Mouse (Mus musculus) layer of hippocampus, postnatal 36 days (tissue): Measurements from ENCODE around the gene A4gnt. TPM values are rescaled to one million over a fixed set of nuclear protein-coding genes. Genes with fewer than 3 reads are reported as not detected.
A peak's percentile ranks its signal among the peaks of the same experiment; 100 is the strongest.
"Not testable (repeated sequence)": the region's sequence is repeated elsewhere in the genome, so short reads cannot be mapped to it uniquely, and the experiment has no call there.

Experiments
- DNase-seq, 2 experiments: peaks; one replicate each; pipeline ENCODE4 v3.0.0; 2022
- total RNA-seq, 2 experiments: library from RNA; stranded (reverse); gene quantifications; 2 replicates each; pipeline ENCODE4 v1.2.3; 2021

Gene A4gnt
- total RNA-seq = under 1 TPM in 1 of 2 experiments, not detected in 1; 0.15 TPM

DNA sequence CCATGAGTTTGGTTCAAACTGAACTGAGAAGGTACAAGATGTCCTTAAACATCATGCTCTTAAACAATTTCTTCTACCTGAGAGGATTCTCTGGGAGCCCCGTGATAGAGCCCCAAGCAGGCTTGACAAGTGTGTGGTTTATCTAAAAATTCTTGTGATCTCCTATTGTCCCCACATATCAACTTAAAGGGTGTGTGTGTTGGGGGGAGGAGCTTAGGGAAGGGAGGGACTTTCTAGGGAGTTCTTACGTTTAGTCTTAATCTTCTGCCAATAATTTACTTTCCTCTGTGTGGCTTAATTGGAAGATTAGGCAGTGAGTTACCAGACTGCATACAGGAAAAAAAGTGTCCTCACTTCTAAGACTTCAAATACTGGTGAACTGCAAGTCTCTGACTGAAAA is at the start of gene A4gnt:
A4gnt (plus strand) TSS at position 301 of the 400 bp plus-strand sequence.
- no peak for DNase-seq

DNA sequence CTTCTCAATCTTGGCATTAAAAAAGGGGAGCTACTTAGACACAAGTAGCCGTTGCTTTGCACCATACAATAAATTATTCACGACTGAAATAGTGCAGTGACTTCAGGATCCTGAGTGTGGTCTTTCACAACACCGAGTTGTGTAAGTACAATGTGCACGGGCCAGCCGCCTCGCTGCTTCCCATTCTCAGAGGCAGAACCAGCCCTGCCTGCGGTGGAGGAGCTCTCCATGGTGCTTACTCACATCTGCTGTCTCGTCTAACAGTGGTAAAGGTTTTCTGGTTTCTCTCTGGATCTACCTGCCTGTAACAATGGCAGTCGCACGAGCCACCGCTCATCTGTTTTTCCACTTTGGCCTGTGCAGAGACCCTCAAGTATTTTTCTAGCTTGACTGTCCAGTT is 48.6 kb upstream of the A4gnt start:
- no peak for DNase-seq

DNA sequence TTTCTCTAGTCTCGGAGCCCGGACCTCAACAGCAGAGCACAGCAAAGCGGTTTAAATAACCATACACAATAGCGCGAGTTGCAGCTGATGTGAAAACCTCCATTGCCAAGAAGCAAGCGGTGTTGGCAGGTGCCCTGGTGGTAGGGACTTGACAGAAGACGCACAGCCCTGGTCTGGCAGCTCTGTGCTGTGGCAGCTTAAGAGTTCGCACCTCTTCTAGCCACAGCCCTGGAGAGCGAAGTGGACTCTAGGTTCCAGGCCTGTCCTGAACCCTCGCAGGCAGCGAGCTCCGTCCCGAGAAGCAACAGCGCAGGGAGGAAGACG is 44.3 kb upstream of the A4gnt start:
- DNase-seq = no peak

DNA sequence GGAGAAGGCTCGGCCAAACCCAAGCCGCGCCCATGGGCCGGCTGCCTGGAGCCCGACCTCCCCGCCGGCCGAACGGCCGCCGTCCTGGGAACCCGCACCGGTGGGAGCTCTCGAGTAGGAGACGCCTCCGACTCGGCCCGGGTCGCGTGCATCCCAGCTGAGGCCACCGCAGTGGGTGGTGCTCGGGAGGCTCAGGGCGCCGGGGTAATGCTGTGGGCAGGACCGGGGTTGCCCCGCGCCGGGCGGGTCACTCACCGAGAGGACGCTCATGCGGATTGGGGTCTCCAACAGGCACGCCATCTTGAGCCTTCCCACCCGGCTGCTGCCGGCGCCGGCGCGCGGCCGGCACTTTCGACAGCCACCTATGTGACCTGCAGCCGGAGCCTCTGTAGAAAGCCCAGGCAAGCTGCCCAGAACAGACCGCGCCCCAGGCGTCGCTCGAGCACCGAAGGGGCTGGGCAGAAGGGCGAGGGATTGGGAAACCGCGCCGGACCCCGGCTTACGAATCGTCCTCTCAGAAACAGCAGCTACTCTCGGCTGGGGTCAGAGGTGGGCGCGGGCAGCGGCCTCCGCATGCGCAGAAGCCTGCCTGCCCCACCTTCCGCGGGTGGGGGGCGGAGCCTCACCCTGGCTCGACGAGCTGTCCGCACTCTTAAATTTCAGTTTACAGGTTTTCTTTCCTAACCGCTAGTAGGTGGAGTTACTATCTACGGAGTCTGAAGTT is 43.8 kb upstream of the A4gnt start, which contains the start of gene Armc8:
Armc8 (minus strand) TSS at position 553 of the 724 bp plus-strand sequence.
- peak; percentile 91 to 92 for DNase-seq

DNA sequence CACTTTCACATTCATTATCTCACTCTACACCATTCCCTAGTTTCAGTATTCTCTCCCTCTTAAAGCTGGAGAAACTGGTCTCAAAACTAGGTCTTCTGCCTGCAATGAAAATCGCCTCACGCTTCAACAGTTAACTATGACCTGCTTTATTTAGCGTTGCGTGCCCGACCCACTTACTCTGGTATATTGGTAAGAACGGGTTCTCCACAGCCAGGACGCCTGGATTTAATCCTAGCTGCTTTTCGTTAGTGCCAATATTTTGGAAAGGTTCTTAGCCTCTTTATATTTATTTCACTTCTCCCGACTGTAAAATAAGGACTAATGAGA is 43.3 kb upstream of the A4gnt start:
- no peak for DNase-seq

DNA sequence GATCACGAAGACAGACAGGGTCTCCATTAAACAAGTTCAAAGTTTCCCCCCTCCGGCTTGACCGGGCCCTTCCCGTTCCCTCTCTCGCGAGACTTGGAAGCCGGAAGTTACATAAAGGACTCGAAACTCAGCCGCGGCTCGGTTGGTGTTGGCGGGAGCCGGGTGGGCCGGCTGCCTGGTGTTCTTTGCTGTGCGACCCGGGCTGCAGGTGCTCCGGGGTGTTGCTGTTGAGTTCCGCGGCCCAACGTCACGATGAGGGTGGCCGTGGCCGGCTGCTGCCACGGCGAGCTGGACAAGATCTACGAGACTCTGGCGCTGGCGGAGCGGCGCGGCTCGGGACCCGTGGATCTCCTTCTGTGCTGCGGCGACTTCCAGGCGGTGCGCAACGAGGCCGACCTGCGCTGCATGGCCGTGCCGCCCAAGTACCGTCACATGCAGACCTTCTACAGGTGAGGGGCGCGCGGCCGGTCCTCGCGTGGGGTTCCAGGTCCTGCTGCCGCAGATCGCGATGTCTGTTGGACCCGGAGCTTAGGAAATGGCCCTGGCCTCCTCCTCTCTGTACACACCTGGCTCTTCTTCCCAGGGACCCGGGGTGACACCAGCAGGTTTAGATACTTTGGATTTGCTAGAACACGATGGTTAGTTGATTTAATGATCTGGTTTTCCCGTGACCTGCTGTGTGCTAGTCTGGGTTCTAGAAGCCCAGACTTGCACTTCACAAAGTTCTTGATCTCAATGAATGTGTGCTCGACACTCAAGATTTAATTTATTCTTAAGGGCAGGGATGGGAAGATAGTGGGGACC is 36.4 kb upstream of the A4gnt start, which contains the start of gene Dbr1:
Dbr1 (plus strand) TSS at position 123 of the 804 bp plus-strand sequence.
- DNase-seq = peak; percentile 86 to 91

DNA sequence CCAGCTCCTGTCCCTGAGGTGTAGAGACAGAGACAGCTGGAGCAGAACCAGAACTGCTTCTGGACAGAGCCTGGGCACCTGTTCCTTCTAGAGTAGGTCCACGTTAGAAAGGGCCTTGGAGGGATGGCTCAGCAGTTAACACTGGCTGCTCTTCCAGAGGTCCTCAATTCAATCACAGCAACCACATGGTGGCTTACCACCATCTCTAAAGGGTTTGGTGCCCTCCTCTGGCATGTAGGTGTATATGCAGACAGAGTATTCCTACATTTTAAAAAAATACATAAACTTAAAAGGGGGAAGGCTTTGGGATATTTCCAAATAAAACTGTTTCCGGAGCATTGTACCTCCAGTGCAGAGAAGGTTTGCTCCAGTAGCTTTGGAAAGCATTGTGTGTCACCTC is 31.6 kb upstream of the A4gnt start:
- no peak for DNase-seq

DNA sequence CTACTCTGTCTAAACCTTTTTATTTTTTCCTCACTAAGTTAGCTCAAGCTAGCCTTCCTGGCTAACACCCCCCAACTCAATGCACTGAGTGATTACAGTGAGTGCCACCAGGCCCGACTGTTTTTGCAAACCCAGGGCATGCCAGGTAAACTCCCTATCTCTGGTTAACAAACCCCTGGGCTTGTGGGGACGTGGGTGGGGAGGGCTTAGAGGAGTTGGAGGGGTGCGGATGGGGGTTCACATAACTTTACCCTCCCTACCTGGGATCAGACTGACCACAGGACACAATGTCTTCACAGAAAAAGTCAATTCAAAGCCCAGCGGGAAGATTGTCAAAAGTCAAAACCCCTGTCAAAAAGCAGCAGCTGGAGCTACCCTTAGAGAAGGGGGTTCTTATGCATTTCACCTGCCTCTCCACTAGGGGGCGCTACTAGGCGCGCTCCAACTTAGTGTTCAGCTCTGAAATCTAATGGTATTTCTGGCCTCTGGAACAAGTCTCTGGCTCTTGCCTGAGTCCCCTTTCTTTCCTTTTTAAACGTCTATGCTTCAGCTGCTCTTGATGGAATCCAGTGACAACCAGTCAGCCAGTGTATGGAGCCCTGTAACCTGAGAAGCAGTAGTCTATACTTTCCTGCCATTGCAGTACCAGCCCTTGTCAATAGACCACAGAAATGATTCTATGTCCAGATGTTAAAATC is 24.6 kb upstream of the A4gnt start:
- DNase-seq = peak; percentile 33 to 50

DNA sequence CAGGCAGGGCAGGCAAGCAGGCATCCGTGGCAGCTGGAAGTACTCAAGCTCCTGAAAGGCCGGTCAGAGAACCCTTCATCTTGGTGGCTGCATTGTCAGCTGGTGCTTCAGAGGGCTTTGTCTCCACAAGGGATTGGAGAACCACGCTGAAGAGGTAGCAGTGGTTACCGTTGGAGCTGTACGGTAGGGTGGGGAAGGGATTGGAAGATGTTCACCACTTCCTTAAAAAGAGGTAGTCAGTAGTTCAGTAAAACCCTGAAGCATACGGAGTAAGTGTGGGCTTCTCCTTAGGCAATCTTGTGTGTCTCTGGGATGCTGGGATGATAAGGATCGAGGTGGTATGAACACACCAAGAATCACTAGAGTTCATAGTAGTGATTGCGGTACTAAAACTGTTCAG is 21.2 kb upstream of the A4gnt start:
- DNase-seq = no peak

DNA sequence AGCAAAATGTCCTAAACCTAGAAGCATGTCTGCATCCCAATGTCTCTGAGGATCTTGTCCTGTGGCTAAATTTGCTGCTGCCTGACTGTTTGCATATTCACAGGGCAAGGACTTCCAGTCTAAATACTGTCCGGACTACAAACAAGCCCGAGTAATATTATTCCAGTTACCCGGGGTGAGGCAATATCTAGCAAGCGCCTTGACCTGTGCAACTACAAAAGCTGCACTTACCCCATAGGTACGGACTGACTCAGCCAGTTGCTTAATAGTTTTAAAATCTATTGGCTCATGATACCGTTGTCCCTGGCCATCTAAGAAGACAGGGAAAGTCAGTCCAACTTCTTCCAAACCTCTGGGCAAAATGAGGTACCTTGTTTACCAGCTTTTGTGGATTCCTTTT is 13.2 kb upstream of the A4gnt start:
- not testable (repeated sequence) for DNase-seq

DNA sequence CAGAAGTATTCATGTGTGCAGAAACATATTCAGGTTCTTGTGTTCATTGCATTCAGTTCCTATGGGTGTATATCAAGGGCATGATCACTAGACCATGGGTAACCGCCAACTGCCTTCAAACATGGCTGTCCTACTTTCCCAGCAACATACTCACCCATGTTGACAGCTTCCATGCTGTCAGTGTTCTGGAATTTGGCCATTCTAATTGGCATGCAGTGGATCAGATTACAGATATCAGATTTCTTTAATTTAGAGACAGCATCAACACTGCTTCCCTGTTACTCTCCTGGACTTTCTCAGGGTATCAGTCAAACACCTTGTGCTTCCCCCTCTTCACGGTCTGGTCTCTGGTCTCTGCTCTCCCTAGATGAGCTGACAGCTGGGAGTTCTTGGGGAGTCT is 8.7 kb upstream of the A4gnt start:
- no peak for DNase-seq

DNA sequence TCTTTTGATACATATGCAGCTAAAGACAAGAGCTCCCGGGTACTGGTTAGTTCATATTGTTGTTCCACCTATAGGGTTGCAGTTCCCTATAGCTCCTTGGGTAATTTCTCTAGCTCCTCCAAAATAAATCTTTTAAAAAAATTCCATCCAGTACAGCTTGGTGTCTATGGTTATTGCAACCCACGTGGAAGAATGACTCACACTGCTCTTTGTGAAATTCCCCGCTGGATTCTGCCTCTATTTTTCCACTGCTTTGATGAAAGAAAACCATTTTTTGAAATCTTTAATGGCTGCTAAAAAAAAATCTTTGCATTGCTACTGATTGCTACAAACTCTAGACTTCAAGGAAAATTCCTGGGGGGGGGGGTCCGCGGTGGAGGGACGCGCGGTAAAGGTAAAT is 7.4 kb downstream of the A4gnt start:
- no peak for DNase-seq

DNA sequence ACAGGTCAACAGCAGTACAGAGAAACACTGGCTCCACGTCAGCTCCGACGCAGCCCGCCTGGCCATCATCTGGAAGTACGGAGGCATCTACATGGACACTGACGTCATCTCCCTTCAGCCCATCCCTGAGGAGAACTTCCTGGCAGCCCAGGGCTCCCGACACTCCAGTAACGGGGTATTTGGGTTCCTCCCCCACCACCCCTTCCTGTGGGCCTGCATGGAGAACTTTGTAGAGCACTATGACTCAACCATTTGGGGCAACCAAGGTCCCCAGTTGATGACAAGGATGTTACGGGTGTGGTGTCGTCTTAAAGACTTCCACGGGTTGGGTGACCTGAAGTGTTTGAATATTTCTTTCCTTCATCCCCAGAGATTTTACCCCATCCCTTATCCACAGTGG is 7.9 kb downstream of the A4gnt start:
- no peak for DNase-seq

DNA sequence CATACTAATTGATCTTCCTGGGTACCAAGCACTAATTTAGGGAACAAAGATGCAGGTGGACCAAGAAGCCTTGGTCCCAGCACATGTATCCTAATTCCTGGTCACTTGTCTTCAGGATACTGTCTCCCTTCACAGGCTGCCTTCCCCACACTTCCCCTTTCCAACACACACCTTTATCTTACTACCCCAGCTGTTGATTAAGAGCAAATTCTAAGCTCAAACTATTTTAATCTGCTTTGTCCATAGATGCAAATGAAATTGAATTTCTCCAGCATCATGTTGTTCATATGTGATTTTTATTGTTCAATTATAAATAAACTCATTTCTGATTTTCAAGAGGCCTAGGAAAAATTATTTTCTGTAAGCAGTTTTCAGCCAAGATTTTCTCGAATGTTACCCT is 9.7 kb downstream of the A4gnt start:
- no peak for DNase-seq

DNA sequence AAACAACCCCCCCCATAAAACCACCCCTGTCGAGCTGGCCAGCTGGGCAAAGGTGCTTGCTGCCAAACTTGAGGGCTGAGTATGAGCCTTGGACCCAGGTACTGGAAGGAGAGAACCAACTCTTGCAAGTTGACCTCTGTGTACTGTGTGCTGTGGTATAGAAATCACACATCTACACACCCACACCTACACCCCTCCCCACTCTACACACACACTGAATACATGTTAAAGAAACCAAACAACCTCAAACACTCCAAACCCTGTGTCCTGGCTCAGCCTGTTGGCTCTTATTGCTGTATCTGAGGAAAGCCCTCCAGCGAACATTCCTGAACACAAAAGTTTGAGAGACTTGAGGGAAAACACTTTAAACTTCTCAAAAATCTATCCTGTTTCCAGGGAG is 10.7 kb downstream of the A4gnt start:
- no peak for DNase-seq

DNA sequence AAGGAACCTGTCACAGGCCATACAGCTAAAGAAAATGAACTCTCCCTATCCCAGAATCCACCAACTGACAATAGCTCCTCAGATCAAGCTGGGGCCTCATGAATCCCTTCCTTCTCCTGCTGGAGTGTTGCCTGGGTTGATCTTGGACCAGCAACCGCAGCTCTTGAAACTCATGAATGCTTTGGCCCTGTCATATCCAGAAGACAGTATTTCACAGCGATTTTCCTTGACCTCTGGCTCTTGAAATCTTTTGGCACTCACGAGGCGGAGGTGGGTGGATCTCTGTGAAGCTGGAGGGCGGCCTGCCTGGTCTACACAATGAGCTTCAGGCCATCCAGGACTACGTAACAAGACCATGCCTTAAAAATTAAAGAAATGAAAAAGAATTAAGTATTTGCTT is 11.8 kb downstream of the A4gnt start:
- no peak for DNase-seq

DNA sequence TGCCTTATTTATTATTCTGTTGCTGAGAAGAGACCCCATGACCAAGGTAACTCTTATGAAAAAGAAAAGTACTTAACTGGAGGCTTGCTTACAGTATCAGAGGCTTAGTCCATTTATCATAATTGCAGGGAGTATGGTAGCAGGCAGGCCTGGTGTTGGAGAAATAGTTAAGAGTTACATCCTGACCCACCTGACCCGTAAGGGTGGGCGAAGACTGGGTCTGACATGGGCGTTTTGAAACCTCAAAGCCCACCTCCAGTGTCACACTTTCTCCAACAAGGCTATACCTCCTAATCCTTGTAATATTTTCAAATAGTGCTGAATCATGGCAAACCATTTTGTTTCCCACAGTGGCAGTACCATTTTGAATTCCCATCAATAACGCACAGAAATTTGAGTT is 16.3 kb downstream of the A4gnt start:
- no peak for DNase-seq

DNA sequence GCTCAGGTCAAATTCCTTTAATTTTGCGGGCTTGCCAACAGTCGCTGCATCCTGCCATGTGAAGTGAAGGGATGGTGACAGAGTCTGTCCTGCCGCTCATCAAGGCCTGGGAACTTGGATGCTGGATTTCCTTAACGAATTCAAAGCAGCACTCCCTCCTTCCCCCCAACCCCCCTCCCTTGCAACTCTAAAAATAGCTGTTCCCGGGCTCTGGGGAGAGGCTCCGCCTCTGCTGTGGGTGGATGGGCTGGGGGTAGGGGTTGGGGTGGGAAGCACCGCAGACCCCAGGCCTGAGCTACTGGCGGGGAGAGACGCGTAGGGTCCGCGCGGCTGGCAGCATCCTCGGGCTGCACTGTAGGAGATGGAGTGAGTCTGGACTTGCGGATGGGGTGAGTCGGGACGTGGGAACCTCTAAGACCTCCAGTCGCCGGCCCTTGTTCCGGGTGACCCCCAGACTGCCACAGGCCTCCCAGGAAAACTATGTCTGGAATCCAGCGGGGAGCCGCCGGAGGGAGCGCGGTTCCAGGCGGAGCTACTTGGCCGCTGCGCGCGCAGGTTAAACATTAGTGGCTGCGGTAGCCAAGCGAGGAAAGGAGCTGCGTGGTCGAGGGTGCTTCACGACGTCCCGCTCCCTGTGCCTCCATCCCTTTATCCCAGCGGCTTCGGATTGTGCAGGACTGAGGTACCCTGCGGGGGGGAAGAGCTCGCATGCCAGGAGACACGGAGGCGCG is 17.1 kb downstream of the A4gnt start, which contains the start of gene Dzip1l:
Dzip1l (plus strand) TSS at position 216 of the 731 bp plus-strand sequence.
- DNase-seq = peak; percentile 68 to 79

DNA sequence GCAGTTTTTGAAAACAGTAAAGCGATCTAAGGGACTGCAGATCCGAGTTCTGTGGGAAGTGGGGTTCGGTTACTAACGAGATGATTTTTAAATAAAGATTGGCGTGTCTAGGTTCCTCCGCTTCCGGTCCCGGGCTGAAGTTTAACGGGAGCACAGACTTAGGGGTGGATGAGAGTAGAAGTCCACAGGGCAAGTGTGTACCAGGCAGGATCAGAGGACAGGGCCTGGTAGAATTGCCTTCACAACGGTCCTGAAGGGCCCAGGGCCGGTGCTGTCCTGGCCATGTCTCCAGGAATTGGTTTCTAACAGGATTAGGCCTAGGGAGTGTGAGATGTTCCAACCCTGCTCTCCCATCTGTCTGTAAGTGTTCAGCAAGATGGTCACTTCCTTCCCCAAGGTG is 17.8 kb downstream of the A4gnt start:
- DNase-seq = peak in 1 of 2 experiments; percentile 20

DNA sequence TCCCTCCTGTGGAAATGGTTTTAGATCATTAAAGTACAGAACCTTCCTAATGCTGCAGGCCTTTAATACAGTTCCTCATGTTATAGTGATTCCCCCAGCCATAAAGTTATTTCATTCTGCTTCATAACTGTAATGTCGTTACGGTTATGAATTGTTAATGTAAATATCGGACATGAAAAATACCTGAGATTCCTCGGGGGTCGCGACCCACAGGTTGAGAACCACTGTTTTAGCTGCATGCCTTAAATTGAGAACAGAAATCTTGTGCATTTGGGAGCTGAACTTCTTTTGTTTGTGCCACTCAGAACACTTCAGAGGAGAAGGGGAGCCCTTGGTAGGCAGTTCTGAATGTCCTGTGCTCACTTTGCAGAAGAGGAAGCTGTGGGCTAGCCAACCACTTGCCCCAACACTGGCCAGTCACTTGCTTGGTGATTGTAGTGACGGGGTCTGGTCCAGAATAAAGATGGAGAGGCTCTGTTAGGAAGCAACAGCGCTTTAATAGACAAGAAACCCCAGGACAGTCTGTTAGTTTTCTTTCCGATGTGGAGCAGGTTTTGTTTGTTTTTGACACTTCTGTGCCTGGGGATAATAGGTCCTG is 18.3 kb downstream of the A4gnt start:
- DNase-seq = peak in 1 of 2 experiments; percentile 12

DNA sequence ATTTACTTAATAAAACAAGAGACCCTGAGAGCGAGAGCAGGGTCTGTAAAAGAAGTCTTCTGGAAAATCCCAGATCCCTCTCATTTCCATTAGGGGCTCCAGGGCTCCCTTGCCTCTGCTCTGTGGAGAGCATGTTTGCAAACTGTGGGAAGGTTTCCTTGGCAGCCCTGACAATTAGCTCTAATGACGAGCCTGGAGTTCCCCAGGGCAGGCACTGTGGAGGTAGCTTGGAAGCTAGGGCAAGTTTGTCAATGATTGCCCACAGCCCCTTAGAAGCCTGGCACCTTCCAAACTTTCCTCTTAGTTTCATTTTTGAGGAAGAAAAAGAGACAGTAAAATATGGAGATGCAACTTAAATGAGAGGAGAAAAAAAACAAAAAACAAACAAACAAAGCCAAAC is 19.5 kb downstream of the A4gnt start:
- DNase-seq = peak; percentile 25 to 29

DNA sequence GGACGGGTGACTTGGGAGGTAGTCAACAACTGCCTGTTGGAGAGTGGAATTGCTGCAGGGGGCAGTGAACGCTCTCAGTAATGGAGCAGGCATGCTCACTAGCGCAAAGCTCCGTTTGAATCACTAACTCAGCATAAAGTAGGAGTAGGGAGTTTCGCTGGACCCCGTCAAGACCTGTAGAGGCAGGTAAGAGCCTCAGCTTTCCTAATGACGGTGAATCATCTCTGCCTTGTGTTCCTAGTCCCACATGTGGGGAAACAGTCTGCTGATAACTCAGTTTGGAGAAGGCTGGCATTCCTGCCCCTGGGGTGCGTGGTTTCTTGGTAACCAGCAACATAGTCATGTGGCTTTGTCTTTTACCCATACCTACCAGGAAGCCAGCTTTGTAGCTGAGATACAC is 20.0 kb downstream of the A4gnt start:
- DNase-seq = no peak
